In genomic region chr5:81022306-81023071, GRCm38 (mm10) we compare ENCODE assay signal across 8 mouse cellular contexts. TPM values are rescaled to one million over a fixed set of nuclear protein-coding genes. Genes with fewer than 3 reads are reported as not detected.
A peak's percentile ranks its signal among the peaks of the same experiment; 100 is the strongest.
DNase-seq lines count a peak whose midpoint lies in the region; ATAC-seq and TF ChIP-seq lines count a peak whose summit lies in the region.

No protein-coding gene starts in this region.

- H3K4me3 ChIP-seq in ES-Bruce4 (ENCODE audit: low read depth, low read length) = peak overlapping the region; percentile 37
- peak overlapping the region; percentile 68 for H3K4me3 ChIP-seq in forebrain, embryonic 14.5 days (ENCODE audit: low read depth, low read length)
- peak overlapping the region; percentile 70 for H3K4me3 ChIP-seq in hindbrain, embryonic 15.5 days
- peak overlapping the region; percentile 88 for H3K4me3 ChIP-seq in limb, embryonic 10.5 days
- H3K4me3 ChIP-seq in midbrain, embryonic 13.5 days (replicated peaks) = peak overlapping the region; percentile 85

- H3K9me3 ChIP-seq in ES-Bruce4 (replicated peaks; ENCODE audit: control insufficient read depth, insufficient read depth, low read length, poor library complexity, severe bottlenecking) = no peaks in the 10 kb centered on the region; the same call in 1 of the 2 replicates
- H3K9me3 ChIP-seq in forebrain, embryonic 14.5 days (replicated peaks; ENCODE audit: control insufficient read depth, low read length) = no peaks in the 10 kb centered on the region
- H3K9me3 ChIP-seq in hindbrain, embryonic 15.5 days = no peaks in the 10 kb centered on the region
- no peaks in the 10 kb centered on the region for H3K9me3 ChIP-seq in limb, embryonic 10.5 days (replicated peaks)
- no peaks in the 10 kb centered on the region for H3K9me3 ChIP-seq in midbrain, embryonic 13.5 days

- H3K9ac ChIP-seq in ES-Bruce4 (ENCODE audit: low read depth, poor library complexity, severe bottlenecking) = no peak overlapping the region
- H3K9ac ChIP-seq in forebrain, embryonic 14.5 days (ENCODE audit: low read length) = peak overlapping the region; percentile 88
- H3K9ac ChIP-seq in hindbrain, embryonic 15.5 days = peak overlapping the region; percentile 86
- peak overlapping the region; percentile 79 for H3K9ac ChIP-seq in midbrain, embryonic 13.5 days (replicated peaks)

- H3K27ac ChIP-seq in ES-Bruce4 (ENCODE audit: insufficient read depth, low read length) = no peak overlapping the region
- peak overlapping the region; percentile 98; the same call in 1 of the 2 replicates for H3K27ac ChIP-seq in forebrain, embryonic 14.5 days (ENCODE audit: low read depth, low read length)
- H3K27ac ChIP-seq in hindbrain, embryonic 15.5 days (replicated peaks) = peak overlapping the region; percentile 100
- peak overlapping the region; percentile 98 for H3K27ac ChIP-seq in limb, embryonic 10.5 days
- H3K27ac ChIP-seq in midbrain, embryonic 13.5 days = peak overlapping the region; percentile 99

- whole genome bisulfite sequencing in forebrain, embryonic 14.5 days = under 1% methylated on average over 24 of the region's 24 CpGs
- under 1% methylated on average over 24 of the region's 24 CpGs for WGBS in hindbrain, embryonic 15.5 days
- WGBS in limb, embryonic 10.5 days = 2% methylated on average over 24 of the region's 24 CpGs
- under 1% methylated on average over 24 of the region's 24 CpGs for WGBS in midbrain, embryonic 13.5 days

- no peak for TF ChIP-seq CTCF in ES-Bruce4 (IDR thresholded peaks at IDR 0.05; ENCODE audit: low read depth, low read length)
- TF ChIP-seq CTCF in brain, embryonic 14.5 days (IDR thresholded peaks at IDR 0.05; ENCODE audit: borderline replicate concordance, extremely low read depth, insufficient read depth, insufficient read length) = no peak

- TF ChIP-seq EP300 in ES-Bruce4 (IDR thresholded peaks at IDR 0.05; ENCODE audit: insufficient read depth, low read depth, low read length) = no peak

- H3K4me1 ChIP-seq in ES-Bruce4 (ENCODE audit: control insufficient read depth, insufficient read depth, low read length) = no peaks in the 10 kb centered on the region
- H3K4me1 ChIP-seq in forebrain, embryonic 14.5 days (ENCODE audit: control insufficient read depth, insufficient read depth, low read length) = peaks cover 7% of the 10 kb centered on the region; the same call in 1 of the 2 replicates
- H3K4me1 ChIP-seq in hindbrain, embryonic 15.5 days (replicated peaks) = peaks cover 24% of the 10 kb centered on the region
- H3K4me1 ChIP-seq in limb, embryonic 10.5 days = peaks cover 34% of the 10 kb centered on the region
- peaks cover 32% of the 10 kb centered on the region for H3K4me1 ChIP-seq in midbrain, embryonic 13.5 days (replicated peaks)

- H3K27me3 ChIP-seq in ES-Bruce4 (ENCODE audit: control insufficient read depth, insufficient read depth, low read length, poor library complexity, severe bottlenecking) = peaks cover 18% of the 10 kb centered on the region
- peaks cover 10% of the 10 kb centered on the region for H3K27me3 ChIP-seq in forebrain, embryonic 14.5 days (replicated peaks; ENCODE audit: control insufficient read depth, insufficient read depth, low read length)
- H3K27me3 ChIP-seq in hindbrain, embryonic 15.5 days = no peaks in the 10 kb centered on the region
- peaks cover 5% of the 10 kb centered on the region; the same call in 1 of the 2 replicates for H3K27me3 ChIP-seq in limb, embryonic 10.5 days (ENCODE audit: low read depth, poor library complexity, severe bottlenecking)
- H3K27me3 ChIP-seq in midbrain, embryonic 13.5 days = no peaks in the 10 kb centered on the region

- ATAC-seq in forebrain, embryonic 14.5 days = no peak
- ATAC-seq in hindbrain, embryonic 15.5 days (ENCODE audit: low FRiP score, low read depth) = peak; percentile 5; the same call in 1 of the 2 replicates
- ATAC-seq in midbrain, embryonic 13.5 days = no peak

- DNase-seq in brain, embryonic 14.5 days (ENCODE audit: low read depth) = peak; percentile 69
- peak; percentile 62 for DNase-seq in forebrain, embryonic 14.5 days (ENCODE audit: low spot score)
- DNase-seq in limb, embryonic 10.5 days (ENCODE audit: low spot score) = peak; percentile 56
- DNase-seq in telencephalon, adult 2 months (ENCODE audit: low read depth, low spot score) = peak; percentile 36
- no peak for DNase-seq in spleen, postnatal 14 days (ENCODE audit: low spot score in 2 of 2)

- no peaks in the 10 kb centered on the region for H3K36me3 ChIP-seq in ES-Bruce4 (ENCODE audit: control insufficient read depth, insufficient read depth, low read length, poor library complexity, severe bottlenecking)
- no peaks in the 10 kb centered on the region for H3K36me3 ChIP-seq in forebrain, embryonic 14.5 days (ENCODE audit: control insufficient read depth, insufficient read depth, low read length)
- H3K36me3 ChIP-seq in hindbrain, embryonic 15.5 days = no peaks in the 10 kb centered on the region
- H3K36me3 ChIP-seq in limb, embryonic 10.5 days = no peaks in the 10 kb centered on the region
- H3K36me3 ChIP-seq in midbrain, embryonic 13.5 days = no peaks in the 10 kb centered on the region

- no peak for TF ChIP-seq POLR2A in ES-Bruce4 (IDR thresholded peaks at IDR 0.05; ENCODE audit: insufficient read depth, low read length)
- no peak for TF ChIP-seq POLR2A in brain, embryonic 14.5 days (IDR thresholded peaks at IDR 0.05; ENCODE audit: borderline replicate concordance, extremely low read depth, insufficient read depth, insufficient read length, poor library complexity, severe bottlenecking)

- H3K4me2 ChIP-seq in forebrain, embryonic 14.5 days (ENCODE audit: low read length) = peak overlapping the region; percentile 74
- H3K4me2 ChIP-seq in hindbrain, embryonic 15.5 days = peak overlapping the region; percentile 63
- peak overlapping the region; percentile 88 for H3K4me2 ChIP-seq in midbrain, embryonic 13.5 days (replicated peaks)

RNA-seq across cellular contexts. Expression of gene Adgrl3, which starts 2.6 kb away (rescaled TPM):
- 0.36 and 1.7 TPM in 2 replicates for polyA plus RNA-seq in ES-Bruce4 (2011; ENCODE audit: insufficient read depth, insufficient read length, low read depth, missing spikeins)
- 53.9 and 89.2 TPM in 2 replicates for polyA plus RNA-seq in brain, embryonic 14.5 days (2012; rRNA removed)
- 24.5 and 36.4 TPM in 2 replicates for polyA plus RNA-seq in forebrain, embryonic 14.5 days (2014; fragmentation: Nextera tagmentation; extraction: Ambion mirVana)
- 65.1 and 66.6 TPM in 2 replicates for polyA plus RNA-seq in hindbrain, embryonic 15.5 days (2015; fragmentation: Nextera tagmentation; extraction: Ambion mirVana)
- polyA plus RNA-seq in limb, embryonic 10.5 days (2016; fragmentation: Nextera tagmentation; extraction: Ambion mirVana) = 9.4 and 15.0 TPM in 2 replicates
- polyA plus RNA-seq in midbrain, embryonic 13.5 days (2015; fragmentation: Nextera tagmentation; extraction: Ambion mirVana) = 58.5 and 60.2 TPM in 2 replicates

Comparison
In these comparisons a context has a peak if more than half of its experiments do, and no peak if none do; other contexts are left out.
1. H3K4me3 ChIP-seq: peak in every context shown above with its lines; median percentile 88 in limb, embryonic 10.5 days; 85 in midbrain, embryonic 13.5 days; 70 in hindbrain, embryonic 15.5 days; 68 in forebrain, embryonic 14.5 days; 37 in ES-Bruce4.
2. DNase-seq: peak in brain, embryonic 14.5 days (single experiment), forebrain, embryonic 14.5 days (single experiment), limb, embryonic 10.5 days (single experiment) and telencephalon, adult 2 months (single experiment); none in spleen, postnatal 14 days (0 of 2).
3. Peak in every context shown above with its lines, with median percentiles within 50 percentile points of each other: H3K4me2 ChIP-seq.